Mouse (Mus musculus): ENCODE measurements around the gene Ntn4. TPM values are rescaled to one million over a fixed set of nuclear protein-coding genes. Genes with fewer than 3 reads are reported as not detected.

The Ntn4 gene
- polyA plus RNA-seq, 1 experiment from 2014 or later, result 1.2 TPM

DNA sequence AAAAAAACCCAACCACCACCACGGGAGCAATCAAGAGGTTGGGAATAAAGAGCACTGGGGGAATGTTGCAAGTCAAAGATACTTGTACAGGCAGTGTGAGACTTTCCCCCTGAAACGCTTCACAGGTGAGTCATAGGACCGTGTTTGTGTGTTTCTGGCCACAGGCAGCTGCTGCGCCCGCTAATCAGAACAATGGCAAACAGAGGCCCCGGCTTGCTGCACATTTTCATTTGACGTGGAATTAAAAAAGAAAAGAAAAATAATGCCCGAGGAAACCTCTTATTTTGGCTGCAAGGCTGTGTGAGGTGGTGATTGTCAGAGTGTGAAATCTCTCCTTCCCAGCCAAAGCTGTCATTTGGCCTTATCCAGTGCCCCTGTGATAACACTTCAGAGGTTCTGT lies 2.4 kb downstream of the Ntn4 start:
- Histone ChIP-seq H3K9me3 (no peaks in the 10 kb centered on the region), H3K9ac (0 out of 2 replicates have a peak overlapping the region, but pooled peaks have one; percentile 20), H3K4me1 (replicated peaks) (peaks cover 36% of the 10 kb centered on the region), H3K36me3 (peaks cover 21% of the 10 kb centered on the region), H3K4me2 (peak overlapping the region; percentile 83), H3K4me3 (peak overlapping the region; percentile 87), H3K27me3 (0 out of 2 replicates have a peak, but pooled peaks cover 3% of the 10 kb centered on the region), H3K27ac (no peak overlapping the region)
- WGBS, result 46% methylated on average over 8 of the region's 8 CpGs
- no peak for ATAC-seq (ENCODE audit: low FRiP score)

- Histone ChIP-seq H3K4me1 (replicated peaks) (peaks cover 44% of the 10 kb centered on the region), H3K27ac (no peak overlapping the region), H3K36me3 (peaks cover 30% of the 10 kb centered on the region), H3K27me3 (no peaks in the 10 kb centered on the region), H3K9ac (no peak overlapping the region), H3K4me2 (no peak overlapping the region), H3K4me3 (no peak overlapping the region), H3K9me3 (no peaks in the 10 kb centered on the region)
- 75% methylated on average over 12 of the region's 12 CpGs for WGBS
- no peak for ATAC-seq (ENCODE audit: low FRiP score)
Measured at GRCm38 (mm10) chr10:93644451-93644941, 4.0 kb downstream of the Ntn4 start.

GRCm38 (mm10) chr10:93647655-93648561 lies 7.4 kb downstream of the Ntn4 start:
- Histone ChIP-seq H3K4me1 (replicated peaks) (peaks cover 27% of the 10 kb centered on the region), H3K4me3 (no peak overlapping the region), H3K27me3 (no peaks in the 10 kb centered on the region), H3K36me3 (peaks cover 42% of the 10 kb centered on the region), H3K9ac (no peak overlapping the region), H3K4me2 (no peak overlapping the region), H3K27ac (no peak overlapping the region), H3K9me3 (no peaks in the 10 kb centered on the region)
- WGBS, result 95% methylated on average over 10 of the region's 10 CpGs
- ATAC-seq (ENCODE audit: low FRiP score), result no peak

- peaks cover 21% of the 10 kb centered on the region for H3K4me1 ChIP-seq (replicated peaks)
- 93% methylated on average over 8 of the region's 8 CpGs for WGBS
- ATAC-seq (ENCODE audit: low FRiP score), result no peak
Measured at GRCm38 (mm10) chr10:93648598-93649102, 8.2 kb downstream of the Ntn4 start.

DNA sequence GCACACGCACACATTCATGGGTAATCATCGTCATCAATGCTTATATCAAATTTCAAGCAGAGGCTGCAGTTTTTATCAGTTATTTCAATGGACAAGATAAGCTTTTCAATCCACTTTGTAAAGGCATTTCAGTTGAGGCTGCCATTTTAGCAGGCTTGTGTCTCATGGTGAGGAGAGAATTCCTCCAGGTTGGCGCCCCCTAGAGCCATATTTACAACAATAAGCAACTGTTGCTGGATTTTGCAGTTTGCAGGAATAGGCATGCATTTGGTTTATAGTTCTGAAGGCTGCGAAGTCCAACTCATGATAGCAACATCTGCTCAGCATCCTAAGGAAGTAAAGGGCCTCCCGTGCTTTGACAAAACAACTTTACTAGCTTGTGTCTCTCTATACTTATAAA lies 8.6 kb downstream of the Ntn4 start:
- WGBS, result 84% methylated on average over 5 of the region's 5 CpGs
- H3K4me3 ChIP-seq, result no peak overlapping the region
- no peak for ATAC-seq (ENCODE audit: low FRiP score)
- no peak overlapping the region for H3K27ac ChIP-seq
- H3K4me1 ChIP-seq (replicated peaks), result peaks cover 20% of the 10 kb centered on the region
- H3K9ac ChIP-seq, result no peak overlapping the region
- H3K9me3 ChIP-seq, result no peaks in the 10 kb centered on the region
- no peaks in the 10 kb centered on the region for H3K27me3 ChIP-seq
- H3K4me2 ChIP-seq, result no peak overlapping the region
- H3K36me3 ChIP-seq, result peaks cover 42% of the 10 kb centered on the region

More at GRCm38 (mm10) chr10:93648598-93649102, 8.2 kb downstream of the Ntn4 start:
- peaks cover 42% of the 10 kb centered on the region for H3K36me3 ChIP-seq
- H3K4me3 ChIP-seq, result no peak overlapping the region
- no peak overlapping the region for H3K9ac ChIP-seq
- H3K4me2 ChIP-seq, result no peak overlapping the region
- H3K27ac ChIP-seq, result no peak overlapping the region
- no peaks in the 10 kb centered on the region for H3K27me3 ChIP-seq
- H3K9me3 ChIP-seq, result no peaks in the 10 kb centered on the region

DNA sequence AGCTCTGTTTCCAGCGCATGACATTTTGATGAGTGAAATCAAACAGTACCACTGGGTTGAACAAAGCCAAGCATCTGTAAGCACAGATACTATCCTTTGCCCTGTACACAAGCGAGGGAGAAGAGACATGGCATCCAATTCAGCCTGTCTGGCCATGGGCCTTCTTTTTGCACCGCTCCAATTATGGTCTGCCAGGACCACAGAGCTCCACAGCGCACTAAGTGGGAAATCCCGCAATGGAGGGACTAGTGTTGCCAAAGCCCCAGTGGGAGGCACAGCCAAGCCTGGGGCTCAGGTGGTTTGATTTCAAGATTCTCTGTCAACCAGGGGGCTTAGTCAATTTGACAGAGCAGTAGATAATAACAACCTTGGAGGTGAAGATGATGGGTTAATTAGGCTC lies 9.1 kb downstream of the Ntn4 start:
- H3K9me3 ChIP-seq, result no peaks in the 10 kb centered on the region
- no peak overlapping the region for H3K27ac ChIP-seq
- no peak overlapping the region for H3K4me3 ChIP-seq
- 82% methylated on average over 5 of the region's 5 CpGs for WGBS
- H3K4me2 ChIP-seq, result no peak overlapping the region
- no peaks in the 10 kb centered on the region for H3K27me3 ChIP-seq
- H3K4me1 ChIP-seq (replicated peaks), result peaks cover 16% of the 10 kb centered on the region
- ATAC-seq (ENCODE audit: low FRiP score), result no peak
- no peak overlapping the region for H3K9ac ChIP-seq
- H3K36me3 ChIP-seq, result peaks cover 42% of the 10 kb centered on the region

- 85% methylated on average over 2 of the region's 2 CpGs for WGBS
- no peaks in the 10 kb centered on the region for H3K27me3 ChIP-seq
- H3K9ac ChIP-seq, result no peak overlapping the region
- no peaks in the 10 kb centered on the region for H3K9me3 ChIP-seq
- peaks cover 24% of the 10 kb centered on the region for H3K36me3 ChIP-seq
- no peak overlapping the region for H3K27ac ChIP-seq
- H3K4me3 ChIP-seq, result no peak overlapping the region
- ATAC-seq (ENCODE audit: low FRiP score), result no peak
- no peak overlapping the region for H3K4me2 ChIP-seq
- H3K4me1 ChIP-seq (replicated peaks), result peaks cover 11% of the 10 kb centered on the region
Measured at GRCm38 (mm10) chr10:93653322-93653721, 12.8 kb downstream of the Ntn4 start.

- Histone ChIP-seq H3K9ac (no peak overlapping the region), H3K27me3 (no peaks in the 10 kb centered on the region), H3K4me1 (replicated peaks) (no peaks in the 10 kb centered on the region; the same call in 1 of the 2 replicates), H3K36me3 (peaks cover 7% of the 10 kb centered on the region; the same call in 1 of the 2 replicates), H3K9me3 (no peaks in the 10 kb centered on the region), H3K4me3 (no peak overlapping the region), H3K4me2 (no peak overlapping the region), H3K27ac (no peak overlapping the region)
- no peak for ATAC-seq (ENCODE audit: low FRiP score)
- 79% methylated on average over 15 of the region's 15 CpGs for WGBS
Measured at GRCm38 (mm10) chr10:93655428-93655827, 14.9 kb downstream of the Ntn4 start.

DNA sequence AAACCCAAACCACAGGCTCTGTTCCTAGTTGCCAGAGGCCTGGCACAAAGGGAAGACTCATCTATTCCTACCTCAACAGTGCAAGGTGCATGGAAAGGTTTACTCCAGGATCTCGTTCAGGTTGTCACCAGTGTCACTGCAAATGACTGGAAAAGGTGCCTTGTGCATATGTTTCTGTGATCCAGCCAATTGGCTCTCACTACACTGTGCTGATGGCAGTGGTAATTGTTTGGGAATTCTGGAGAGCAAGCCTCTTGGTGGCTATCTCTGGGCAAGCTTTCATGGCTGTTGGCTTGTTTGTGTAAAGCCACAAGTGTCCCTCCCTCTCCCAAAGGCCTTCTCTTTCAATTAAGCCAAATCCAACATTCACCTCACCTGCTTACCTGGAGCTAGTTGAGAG lies 19.3 kb downstream of the Ntn4 start:
- ATAC-seq (ENCODE audit: low FRiP score), result no peak
- Histone ChIP-seq H3K36me3 (peaks cover 4% of the 10 kb centered on the region; the same call in 1 of the 2 replicates), H3K4me2 (no peak overlapping the region), H3K9me3 (no peaks in the 10 kb centered on the region), H3K27ac (no peak overlapping the region), H3K27me3 (no peaks in the 10 kb centered on the region), H3K4me3 (no peak overlapping the region), H3K9ac (no peak overlapping the region), H3K4me1 (replicated peaks) (no peaks in the 10 kb centered on the region)
- WGBS, result 91% methylated on average over 1 of the region's 1 CpGs

DNA sequence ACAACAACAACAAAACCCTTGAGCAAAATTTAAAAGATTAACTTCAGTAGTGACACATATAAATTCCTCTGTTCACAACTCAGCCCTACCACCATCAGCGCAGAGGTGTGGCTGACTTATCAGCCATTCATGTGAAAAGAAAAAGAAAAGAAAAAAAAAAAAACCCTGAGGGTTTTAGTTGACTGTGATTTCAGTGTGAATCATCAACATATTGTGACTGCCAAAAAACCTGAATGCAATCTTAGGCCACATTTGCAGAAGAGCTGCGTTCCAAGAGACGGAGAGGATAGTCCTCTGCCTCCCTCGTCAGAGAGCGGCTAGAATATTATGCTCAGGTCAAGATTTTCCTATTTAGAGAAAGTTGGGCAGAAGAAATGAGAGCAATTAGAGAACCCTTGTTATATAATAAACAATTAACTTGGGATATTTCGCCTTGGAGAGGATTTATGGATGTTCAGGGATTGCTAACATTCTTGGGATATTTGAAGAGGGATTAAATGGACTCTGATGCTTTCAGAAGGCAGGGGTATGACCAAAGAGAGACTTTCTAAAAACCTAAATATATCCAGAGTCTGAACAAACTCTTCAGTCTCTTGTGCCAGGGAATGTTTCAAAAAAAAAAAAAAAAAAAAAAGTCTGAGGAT lies 21.0 kb downstream of the Ntn4 start:
- no peak for ATAC-seq (ENCODE audit: low FRiP score)
- 89% methylated on average over 6 of the region's 6 CpGs for WGBS
- H3K4me1 ChIP-seq (replicated peaks), result no peaks in the 10 kb centered on the region
- no peak overlapping the region for H3K27ac ChIP-seq
- H3K4me2 ChIP-seq, result no peak overlapping the region
- H3K9me3 ChIP-seq, result no peaks in the 10 kb centered on the region
- H3K27me3 ChIP-seq, result no peaks in the 10 kb centered on the region
- H3K9ac ChIP-seq, result no peak overlapping the region
- peaks cover 4% of the 10 kb centered on the region; the same call in 1 of the 2 replicates for H3K36me3 ChIP-seq
- no peak overlapping the region for H3K4me3 ChIP-seq

DNA sequence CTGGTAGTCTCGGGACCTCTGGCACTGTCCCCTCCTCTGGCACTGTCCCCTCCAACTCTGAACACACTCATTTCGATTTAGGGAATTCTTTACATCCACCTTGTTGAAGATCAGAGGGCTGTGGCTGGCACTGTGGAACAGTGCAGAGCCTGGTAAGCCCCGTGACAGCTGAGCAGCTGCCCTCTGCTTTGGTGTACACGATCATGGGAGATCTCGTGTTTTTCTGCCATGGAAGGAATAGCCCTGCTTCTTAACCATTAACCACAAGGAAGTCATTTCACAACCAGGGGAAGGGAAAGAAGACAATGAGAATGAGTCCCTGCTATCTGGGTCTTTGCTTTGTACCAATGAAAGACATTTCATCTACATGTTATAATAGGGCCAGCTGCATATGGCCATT lies 21.5 kb downstream of the Ntn4 start:
- Histone ChIP-seq H3K9me3 (no peaks in the 10 kb centered on the region), H3K4me2 (no peak overlapping the region), H3K27ac (no peak overlapping the region), H3K27me3 (no peaks in the 10 kb centered on the region), H3K36me3 (peaks cover 4% of the 10 kb centered on the region; the same call in 1 of the 2 replicates), H3K4me1 (replicated peaks) (no peaks in the 10 kb centered on the region), H3K4me3 (no peak overlapping the region), H3K9ac (no peak overlapping the region)
- ATAC-seq (ENCODE audit: low FRiP score), result no peak
- whole genome bisulfite sequencing, result 83% methylated on average over 5 of the region's 5 CpGs

DNA sequence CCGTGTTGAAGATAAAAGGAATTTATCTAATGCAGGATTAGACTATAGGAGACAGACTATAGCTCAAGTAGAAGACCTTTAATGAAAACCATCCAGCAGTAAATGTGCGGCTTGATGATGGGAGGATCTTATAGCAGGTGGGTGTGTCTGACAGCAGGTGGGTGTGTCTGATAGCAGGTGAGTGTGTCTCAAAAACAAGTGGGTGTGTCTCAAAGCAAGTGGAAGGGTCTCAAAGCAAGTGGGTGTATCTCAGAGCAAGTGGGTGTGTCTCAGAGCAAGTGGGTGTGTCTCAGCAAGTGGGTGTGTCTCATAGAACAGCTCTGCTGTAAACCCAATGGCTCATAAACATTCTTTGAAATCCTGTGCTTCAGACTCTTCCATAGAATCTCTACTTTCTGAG lies 25.7 kb downstream of the Ntn4 start:
- H3K36me3 ChIP-seq, result no peaks in the 10 kb centered on the region
- no peak overlapping the region for H3K27ac ChIP-seq
- H3K4me2 ChIP-seq, result no peak overlapping the region
- H3K9ac ChIP-seq, result no peak overlapping the region
- WGBS, result 80% methylated on average over 2 of the region's 2 CpGs
- no peak for ATAC-seq (ENCODE audit: low FRiP score)
- no peaks in the 10 kb centered on the region for H3K4me1 ChIP-seq (replicated peaks)
- no peaks in the 10 kb centered on the region for H3K9me3 ChIP-seq
- H3K4me3 ChIP-seq, result no peak overlapping the region
- no peaks in the 10 kb centered on the region for H3K27me3 ChIP-seq
